Mouse (Mus musculus) G1E (cell line): Measurements from ENCODE around the gene Itgb6. TPM values are rescaled to one million over a fixed set of nuclear protein-coding genes. Genes with fewer than 3 reads are reported as not detected.

Experiments used
- ATAC-seq: 2 replicates; pipeline ENCODE4 v1.8.0; 2016; ENCODE audit warnings: mild to moderate bottlenecking; ENCODE audit not compliant: insufficient number of reproducible peaks, poor library complexity, low FRiP score, severe bottlenecking; ENCODE audit errors: extremely low read depth
- DNase-seq: peaks from one replicate; pipeline ENCODE4 v3.0.0; 2012; ENCODE audit warnings: low spot score
- H3K27me3 ChIP-seq: 2 replicates; pipeline ENCODE4 v1.6.1; 2012; ENCODE audit warnings: mild to moderate bottlenecking, low read length, inconsistent platforms; ENCODE audit not compliant: insufficient read depth
- H3K36me3 ChIP-seq: replicated peaks from 2 replicates; pipeline ENCODE3; 2012; ENCODE audit warnings: mild to moderate bottlenecking, inconsistent platforms
- H3K4me1 ChIP-seq: 2 replicates; pipeline ENCODE4 v1.6.1; 2012; ENCODE audit warnings: low read depth, low read length, inconsistent platforms, mixed read lengths; ENCODE audit not compliant: insufficient read depth
- H3K4me3 ChIP-seq: 2 replicates; pipeline ENCODE4 v1.5.1; 2012; ENCODE audit warnings: low read depth, mild to moderate bottlenecking, inconsistent platforms, low read length, moderate library complexity, mixed read lengths
- H3K9me3 ChIP-seq: replicated peaks from 2 replicates; pipeline ENCODE4 v1.6.1; 2012; ENCODE audit warnings: inconsistent platforms
- CTCF ChIP-seq: IDR thresholded peaks from 2 replicates; pipeline ENCODE4 v1.5.1; 2012; ENCODE audit warnings: low read depth, low read length, inconsistent platforms, mixed read lengths
- GATA1 ChIP-seq: IDR thresholded peaks from 2 replicates; pipeline ENCODE4 v1.6.1; 2012; ENCODE audit warnings: borderline replicate concordance, low read length, inconsistent platforms, mixed read lengths
- GATA2 ChIP-seq: IDR thresholded peaks from 2 replicates; pipeline ENCODE4 v1.6.1; 2012; ENCODE audit warnings: low read depth, low read length, inconsistent platforms, borderline replicate concordance
- POLR2AphosphoS5 ChIP-seq: IDR thresholded peaks from 2 replicates; pipeline ENCODE4 v1.6.1; 2012; ENCODE audit warnings: low read depth, low read length, inconsistent platforms; ENCODE audit not compliant: insufficient replicate concordance
- TAL1 ChIP-seq: conservative IDR thresholded peaks from 2 replicates; pipeline ENCODE4 v1.6.1; 2012; ENCODE audit warnings: low read depth, low read length, inconsistent platforms, mixed read lengths
- polyA plus RNA-seq: library from polyadenylated mRNA; stranded (reverse); fragments of >175 nt; gene quantifications from 2 replicates; pipeline ENCODE4 v1.2.3, GENCODE M21; 2012
- total RNA-seq, 2 experiments: library from RNA; stranded (forward) in 1 of 2; stranded (reverse) in 1 of 2; fragments of 200-1000 nt in 1 of 2; fragments of >200 nt in 1 of 2; fragmentation: Nextera tagmentation in 1 of 2; gene quantifications; 2 replicates each; pipeline ENCODE4 v1.2.3; 2014 to 2017

The Itgb6 gene
- total and polyA plus RNA-seq, 3 experiments, result 0.38 TPM; not detected in 2

- Histone ChIP-seq H3K36me3 (no peaks in the 10 kb centered on the region), H3K4me3 (no peak overlapping the region), H3K27me3 (peaks cover 62% of the 10 kb centered on the region), H3K4me1 (peaks cover 6% of the 10 kb centered on the region; the same call in 1 of the 2 replicates), H3K9me3 (no peaks in the 10 kb centered on the region)
- TF ChIP-seq GATA1, result no peak
- TF ChIP-seq CTCF, result no peak
- no peak for TF ChIP-seq POLR2AphosphoS5
- no peak for TF ChIP-seq TAL1
- no peak for TF ChIP-seq GATA2
- DNase-seq (no peak), ATAC-seq (no peak)
Observed at GRCm38 (mm10) chr2:60714971-60715502, 7.4 kb downstream of the Itgb6 start.

GRCm38 (mm10) chr2:60714475-60714874 lies 8.0 kb downstream of the Itgb6 start:
- Histone ChIP-seq H3K9me3 (no peaks in the 10 kb centered on the region), H3K4me3 (no peak overlapping the region), H3K36me3 (no peaks in the 10 kb centered on the region), H3K27me3 (peaks cover 57% of the 10 kb centered on the region), H3K4me1 (peaks cover 6% of the 10 kb centered on the region; the same call in 1 of the 2 replicates)
- ATAC-seq, result no peak
- no peak for DNase-seq
- TF ChIP-seq GATA1 (no peak), GATA2 (no peak), CTCF (no peak), POLR2AphosphoS5 (no peak), TAL1 (no peak)

- TF ChIP-seq CTCF (no peak), GATA2 (no peak), POLR2AphosphoS5 (no peak), TAL1 (no peak), GATA1 (no peak)
- peaks cover 52% of the 10 kb centered on the region for H3K27me3 ChIP-seq
- ATAC-seq, result no peak
- peaks cover 6% of the 10 kb centered on the region; the same call in 1 of the 2 replicates for H3K4me1 ChIP-seq
- no peaks in the 10 kb centered on the region for H3K9me3 ChIP-seq
- H3K4me3 ChIP-seq, result no peak overlapping the region
- H3K36me3 ChIP-seq, result no peaks in the 10 kb centered on the region
- DNase-seq, result no peak
Observed at GRCm38 (mm10) chr2:60713857-60714256, 8.6 kb downstream of the Itgb6 start.

- TF ChIP-seq POLR2AphosphoS5 (no peak), TAL1 (no peak), CTCF (no peak), GATA2 (no peak), GATA1 (no peak)
- Histone ChIP-seq H3K36me3 (no peaks in the 10 kb centered on the region), H3K4me3 (no peak overlapping the region), H3K4me1 (peaks cover 6% of the 10 kb centered on the region; the same call in 1 of the 2 replicates), H3K9me3 (no peaks in the 10 kb centered on the region), H3K27me3 (peaks cover 43% of the 10 kb centered on the region)
- DNase-seq, result no peak
- no peak for ATAC-seq
Observed at GRCm38 (mm10) chr2:60712891-60713290, 9.6 kb downstream of the Itgb6 start.

- DNase-seq (no peak), ATAC-seq (no peak)
- Histone ChIP-seq H3K36me3 (no peaks in the 10 kb centered on the region), H3K9me3 (no peaks in the 10 kb centered on the region), H3K4me3 (no peak overlapping the region), H3K27me3 (peaks cover 40% of the 10 kb centered on the region), H3K4me1 (peaks cover 6% of the 10 kb centered on the region; the same call in 1 of the 2 replicates)
- TF ChIP-seq CTCF (no peak), TAL1 (no peak), GATA1 (no peak), GATA2 (no peak), POLR2AphosphoS5 (no peak)
Observed at GRCm38 (mm10) chr2:60712483-60712882, 10.0 kb downstream of the Itgb6 start.

GRCm38 (mm10) chr2:60711098-60711880 lies 11.2 kb downstream of the Itgb6 start:
- peaks cover 6% of the 10 kb centered on the region; the same call in 1 of the 2 replicates for H3K4me1 ChIP-seq
- H3K9me3 ChIP-seq, result no peaks in the 10 kb centered on the region
- no peak for ATAC-seq
- no peak for TF ChIP-seq CTCF
- TF ChIP-seq TAL1, result no peak
- no peak for TF ChIP-seq GATA1
- no peak for TF ChIP-seq GATA2
- TF ChIP-seq POLR2AphosphoS5, result no peak
- no peak for DNase-seq
- H3K36me3 ChIP-seq, result no peaks in the 10 kb centered on the region
- no peak overlapping the region for H3K4me3 ChIP-seq
- H3K27me3 ChIP-seq, result peaks cover 34% of the 10 kb centered on the region
